Mouse (Mus musculus) midbrain, postnatal 0 days (tissue): ENCODE measurements around the gene Hacd3. TPM values are rescaled to one million over a fixed set of nuclear protein-coding genes. Genes with fewer than 3 reads are reported as not detected.

Experiments used
- ATAC-seq: fragments of 200-750 bp; cut with Nextera tagmentation; 2 replicates; pipeline ENCODE4 v1.8.0; 2017; ENCODE audit warnings: moderate number of reproducible peaks, mild to moderate bottlenecking, moderate TSS enrichment, moderate library complexity; ENCODE audit not compliant: low FRiP score
- DNase-seq: peaks from one replicate; pipeline ENCODE4 v3.0.0-alpha.2; 2015; ENCODE audit warnings: low spot score
- H3K27ac ChIP-seq: fragments of 300-500 bp; sonication (generic); 2 replicates; pipeline ENCODE4 v1.5.1; 2014; ENCODE audit warnings: low read depth, mild to moderate bottlenecking, low read length, mixed read lengths
- H3K27me3 ChIP-seq: fragments of 300-500 bp; sonication (generic); 2 replicates; pipeline ENCODE4 v1.6.1; 2014; ENCODE audit warnings: low read length, control low read depth, mixed read lengths; ENCODE audit not compliant: insufficient read depth
- H3K36me3 ChIP-seq: fragments of 300-500 bp; sonication (generic); 2 replicates; pipeline ENCODE4 v1.6.1; 2014; ENCODE audit warnings: low read length, control low read depth, mixed read lengths; ENCODE audit not compliant: insufficient read depth
- H3K4me1 ChIP-seq: fragments of 300-500 bp; sonication (generic); 2 replicates; pipeline ENCODE4 v1.6.1; 2014; ENCODE audit warnings: mild to moderate bottlenecking, control low read depth, antibody characterized with exemption, low read length, mixed read lengths; ENCODE audit not compliant: insufficient read depth
- H3K4me2 ChIP-seq: fragments of 300-500 bp; sonication (generic); 2 replicates; pipeline ENCODE4 v1.6.1; 2014; ENCODE audit warnings: low read depth, mild to moderate bottlenecking, low read length, mixed read lengths; ENCODE audit not compliant: poor library complexity, severe bottlenecking
- H3K4me3 ChIP-seq: fragments of 300-500 bp; sonication (generic); 2 replicates; pipeline ENCODE4 v1.5.1; 2014; ENCODE audit warnings: low read depth, mild to moderate bottlenecking, low read length, moderate library complexity
- H3K9ac ChIP-seq: fragments of 300-500 bp; sonication (generic); replicated peaks from 2 replicates; pipeline ENCODE4 v1.6.1; 2014; ENCODE audit warnings: mild to moderate bottlenecking, low read length, moderate library complexity, mixed read lengths; ENCODE audit not compliant: poor library complexity, severe bottlenecking
- H3K9me3 ChIP-seq: fragments of 300-500 bp; sonication (generic); 2 replicates; pipeline ENCODE4 v1.6.1; 2016; ENCODE audit warnings: low read length, control low read depth
- CTCF ChIP-seq: IDR thresholded peaks from 2 replicates; pipeline ENCODE4 v1.5.1; 2016; ENCODE audit warnings: antibody characterized with exemption, mild to moderate bottlenecking
- WGBS: fragments of 180-500 bp; shearing (Covaris S2); extraction: QIAGEN DNeasy Blood & Tissue Kit; methylation state at CpG from one replicate; pipeline ENCODE4 v1.1.7; 2014; 5-methylcytosine and 5-hydroxymethylcytosine counted together
- polyA plus RNA-seq: library from polyadenylated mRNA; unstranded; fragments of >200 nt; fragmentation: Nextera tagmentation; extraction: Ambion mirVana; gene quantifications from 2 replicates; pipeline ENCODE4 v1.2.1, GENCODE M21; 2015
- total RNA-seq: library from RNA; depleted of rRNA; stranded (reverse); fragments of >200 nt; gene quantifications from 2 replicates; pipeline ENCODE4 v1.2.3, GENCODE M21; 2014

The Hacd3 gene
- total and polyA plus RNA-seq, 2 experiments from 2014 or later, result 186 to 204 TPM

DNA sequence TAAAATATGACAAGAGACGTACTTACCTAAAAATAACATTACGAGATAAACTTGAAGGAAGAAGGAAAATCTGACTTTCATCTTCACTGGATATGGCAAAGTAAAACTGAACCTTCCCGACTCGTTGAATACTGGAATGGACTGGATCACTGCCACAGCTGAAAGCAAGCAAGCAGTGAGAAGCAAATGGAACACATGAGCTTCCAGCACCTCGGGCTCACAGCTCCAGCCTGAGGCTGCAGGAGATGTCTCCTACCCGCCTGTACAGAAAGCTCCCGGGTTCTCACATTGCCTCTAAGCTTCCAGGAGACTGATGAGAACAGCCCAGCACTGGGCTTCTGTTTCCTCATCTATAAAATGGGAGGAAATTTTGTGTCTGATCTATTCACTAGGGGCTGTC lies 31.2 kb downstream of the Hacd3 start:
- no peak overlapping the region for H3K9ac ChIP-seq
- H3K36me3 ChIP-seq, result peaks cover 62% of the 10 kb centered on the region
- H3K27me3 ChIP-seq, result no peaks in the 10 kb centered on the region
- WGBS, result 94% methylated on average over 7 of the region's 7 CpGs
- H3K4me2 ChIP-seq, result no peak overlapping the region
- ATAC-seq (no peak), DNase-seq (no peak)
- H3K27ac ChIP-seq, result no peak overlapping the region
- no peaks in the 10 kb centered on the region for H3K9me3 ChIP-seq
- TF ChIP-seq CTCF, result no peak
- no peaks in the 10 kb centered on the region for H3K4me1 ChIP-seq
- no peak overlapping the region for H3K4me3 ChIP-seq

DNA sequence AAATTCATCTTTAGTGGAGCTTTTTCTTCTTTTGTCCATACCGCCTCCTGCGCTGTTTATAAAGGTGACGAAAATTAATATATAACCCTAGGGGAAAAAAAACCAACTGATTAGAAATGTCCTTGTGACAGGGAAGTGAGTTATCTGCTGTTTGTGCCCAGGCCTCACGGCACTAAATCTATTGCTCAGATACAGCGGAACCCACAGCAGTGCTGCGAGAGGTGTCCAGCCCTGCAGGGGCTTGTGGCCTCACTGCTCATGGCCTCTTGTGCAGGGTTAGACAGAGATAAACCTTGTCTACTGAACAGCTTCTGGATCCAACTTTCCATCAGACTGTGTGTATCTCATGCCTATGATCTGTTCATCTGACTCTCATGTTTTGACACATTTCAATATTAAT lies 33.0 kb downstream of the Hacd3 start:
- no peak overlapping the region for H3K4me3 ChIP-seq
- no peak for TF ChIP-seq CTCF
- ATAC-seq (no peak), DNase-seq (no peak)
- no peak overlapping the region for H3K9ac ChIP-seq
- no peak overlapping the region for H3K4me2 ChIP-seq
- no peak overlapping the region for H3K27ac ChIP-seq
- H3K4me1 ChIP-seq, result no peaks in the 10 kb centered on the region
- H3K36me3 ChIP-seq, result peaks cover 62% of the 10 kb centered on the region
- H3K9me3 ChIP-seq, result no peaks in the 10 kb centered on the region
- no peaks in the 10 kb centered on the region for H3K27me3 ChIP-seq
- 93% methylated on average over 6 of the region's 6 CpGs for whole genome bisulfite sequencing

DNA sequence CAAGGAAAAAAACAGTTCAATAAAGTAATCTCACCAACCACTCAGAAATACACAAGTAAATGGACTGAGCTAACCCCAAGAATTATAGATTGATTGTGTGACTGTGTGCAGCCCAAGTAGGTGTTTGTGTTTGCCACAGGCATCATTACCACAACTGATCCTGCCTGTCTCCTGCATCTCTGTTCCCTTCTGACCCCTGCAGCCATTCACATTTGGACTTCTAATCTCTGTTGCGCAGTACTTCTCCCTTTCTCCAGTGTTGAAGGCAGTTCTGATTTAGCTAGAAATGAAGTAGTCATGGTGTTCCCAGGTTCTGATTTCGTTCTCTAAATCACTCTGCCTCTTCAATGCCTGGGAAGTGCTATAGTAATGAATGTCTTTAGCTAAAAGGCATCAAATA lies 33.8 kb downstream of the Hacd3 start:
- H3K27me3 ChIP-seq, result no peaks in the 10 kb centered on the region
- WGBS, result 93% methylated on average over 2 of the region's 2 CpGs
- no peak overlapping the region for H3K9ac ChIP-seq
- H3K36me3 ChIP-seq, result peaks cover 63% of the 10 kb centered on the region
- no peak for ATAC-seq
- no peaks in the 10 kb centered on the region for H3K4me1 ChIP-seq
- H3K9me3 ChIP-seq, result no peaks in the 10 kb centered on the region
- no peak overlapping the region for H3K4me3 ChIP-seq
- no peak overlapping the region for H3K4me2 ChIP-seq
- no peak for DNase-seq
- TF ChIP-seq CTCF, result no peak
- H3K27ac ChIP-seq, result no peak overlapping the region

DNA sequence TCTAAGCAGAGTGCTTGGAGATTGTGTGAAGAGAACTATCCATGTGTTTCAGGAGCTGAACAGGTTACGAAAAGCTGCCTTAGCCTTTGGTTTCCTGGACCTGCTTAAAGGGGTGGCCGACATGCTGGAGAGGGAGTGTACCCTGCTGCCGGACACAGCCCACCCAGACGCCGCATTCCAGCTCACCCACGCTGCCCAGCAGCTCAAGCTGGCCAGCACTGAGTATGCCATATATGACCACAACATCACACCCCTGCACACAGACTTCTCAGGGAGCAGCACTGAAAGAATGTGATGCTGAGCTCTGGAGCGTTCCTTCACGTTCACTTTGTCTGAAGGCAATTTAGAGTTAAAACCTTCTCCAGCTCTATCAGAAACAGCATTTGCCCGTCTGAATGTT lies 35.7 kb downstream of the Hacd3 start:
- WGBS, result 86% methylated on average over 9 of the region's 9 CpGs
- Histone ChIP-seq H3K4me1 (no peaks in the 10 kb centered on the region), H3K4me2 (no peak overlapping the region), H3K4me3 (no peak overlapping the region), H3K9ac (no peak overlapping the region), H3K36me3 (peaks cover 73% of the 10 kb centered on the region), H3K9me3 (no peaks in the 10 kb centered on the region), H3K27ac (no peak overlapping the region), H3K27me3 (no peaks in the 10 kb centered on the region)
- DNase-seq, result no peak
- no peak for TF ChIP-seq CTCF
- ATAC-seq, result no peak

DNA sequence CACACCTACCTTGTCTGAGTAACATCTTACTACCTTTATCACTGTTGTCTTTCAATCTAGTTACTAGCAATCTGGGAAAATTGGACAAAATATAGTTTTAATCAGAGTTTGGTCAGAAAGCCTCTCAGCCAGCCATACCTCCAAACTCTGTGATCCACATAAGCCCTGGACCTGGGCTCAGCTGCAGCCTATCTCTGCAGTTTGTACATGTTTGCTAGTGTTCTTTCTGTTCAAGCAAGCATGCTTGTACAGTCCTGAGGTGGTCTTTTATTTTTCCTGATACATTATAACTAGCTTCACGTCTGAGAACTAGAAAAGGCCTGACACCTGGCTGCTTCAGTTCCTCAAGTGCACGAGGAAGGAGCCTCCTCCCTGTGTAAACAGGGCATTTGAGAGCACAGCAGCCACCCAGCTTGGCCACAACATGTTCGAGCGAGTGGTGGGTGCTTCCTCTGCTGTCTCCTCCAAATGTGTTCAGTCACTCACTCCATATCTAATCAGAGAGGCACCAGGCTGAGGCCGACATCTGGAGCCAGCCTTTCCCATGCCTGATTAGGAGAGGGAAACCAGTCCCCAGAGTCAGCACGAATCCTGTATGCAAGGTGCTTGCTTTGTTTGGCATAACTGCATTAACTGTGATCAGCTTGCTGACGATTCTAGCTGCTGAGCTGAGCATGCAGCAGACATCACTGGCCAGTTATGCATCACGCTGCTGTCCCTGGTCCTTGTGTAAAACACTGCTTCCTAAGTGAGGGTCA lies 36.3 kb downstream of the Hacd3 start:
- WGBS, result 68% methylated on average over 8 of the region's 8 CpGs
- no peaks in the 10 kb centered on the region for H3K27me3 ChIP-seq
- H3K9ac ChIP-seq, result no peak overlapping the region
- H3K4me3 ChIP-seq, result no peak overlapping the region
- H3K27ac ChIP-seq, result no peak overlapping the region
- H3K36me3 ChIP-seq, result peaks cover 73% of the 10 kb centered on the region
- H3K4me2 ChIP-seq, result no peak overlapping the region
- H3K4me1 ChIP-seq, result no peaks in the 10 kb centered on the region
- no peak for DNase-seq
- no peaks in the 10 kb centered on the region for H3K9me3 ChIP-seq
- no peak for ATAC-seq
- no peak for TF ChIP-seq CTCF

DNA sequence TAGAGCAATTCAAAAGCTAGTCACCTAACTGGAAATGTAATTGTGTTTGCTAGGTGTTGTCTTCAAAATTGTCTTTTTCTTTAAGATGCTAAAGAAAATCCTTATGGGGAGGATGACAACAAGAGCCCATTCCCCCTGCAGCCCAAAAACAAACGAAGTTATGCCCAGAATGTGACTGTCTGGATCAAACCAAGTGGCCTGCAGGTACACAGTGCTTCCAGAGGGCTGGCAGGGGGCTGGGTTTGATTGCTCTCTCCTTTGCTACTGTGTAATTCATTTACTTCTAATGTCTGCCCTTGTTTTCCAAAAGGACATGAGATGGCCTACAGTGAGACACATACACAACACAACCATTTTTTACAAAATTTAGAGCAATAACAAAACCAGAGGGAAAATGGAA lies 39.6 kb downstream of the Hacd3 start:
- Histone ChIP-seq H3K4me3 (no peak overlapping the region), H3K27ac (no peak overlapping the region), H3K36me3 (peaks cover 69% of the 10 kb centered on the region), H3K9ac (no peak overlapping the region), H3K9me3 (no peaks in the 10 kb centered on the region), H3K4me2 (no peak overlapping the region), H3K4me1 (no peaks in the 10 kb centered on the region), H3K27me3 (no peaks in the 10 kb centered on the region)
- 68% methylated on average over 1 of the region's 1 CpGs for WGBS
- DNase-seq (no peak), ATAC-seq (no peak)
- TF ChIP-seq CTCF, result no peak
